Mouse (Mus musculus): ENCODE data around the gene Pakap. TPM values are rescaled to one million over a fixed set of nuclear protein-coding genes. Genes with fewer than 3 reads are reported as not detected.
A peak's percentile ranks its signal among the peaks of the same experiment; 100 is the strongest.

Gene Pakap
- polyA plus RNA-seq, 1 experiment from 2014 or later, result 25.4 TPM

GRCm38 (mm10) chr4:57793989-57794388, 226.0 kb downstream of the Pakap start:
- no peak overlapping the region for H3K9ac ChIP-seq (ENCODE audit: low read depth, low read length)
- H3K27me3 ChIP-seq (replicated peaks; ENCODE audit: control insufficient read depth, insufficient read depth, low read length), result no peaks in the 10 kb centered on the region
- H3K4me1 ChIP-seq (ENCODE audit: control insufficient read depth, insufficient read depth, low read length), result peaks cover 8% of the 10 kb centered on the region; the same call in 1 of the 2 replicates
- WGBS, result 62% methylated on average over 8 of the region's 8 CpGs
- no peak overlapping the region for H3K27ac ChIP-seq (replicated peaks; ENCODE audit: low read depth, low read length)
- no peak overlapping the region for H3K4me3 ChIP-seq (ENCODE audit: low read depth, low read length)
- no peak overlapping the region for H3K4me2 ChIP-seq (ENCODE audit: low read depth, low read length)
- no peaks in the 10 kb centered on the region for H3K36me3 ChIP-seq (ENCODE audit: control insufficient read depth, insufficient read depth, low read length)
- no peaks in the 10 kb centered on the region for H3K9me3 ChIP-seq (ENCODE audit: control insufficient read depth, low read length)
- no peak for DNase-seq (ENCODE audit: low spot score)
- ATAC-seq (ENCODE audit: low read depth), result no peak

GRCm38 (mm10) chr4:57794547-57794946, 226.6 kb downstream of the Pakap start:
- ATAC-seq (ENCODE audit: low read depth) (peak; percentile 80; the same call in 1 of the 2 replicates), DNase-seq (ENCODE audit: low spot score) (peak; percentile 36)
- no peak overlapping the region for H3K9ac ChIP-seq (ENCODE audit: low read depth, low read length)
- WGBS, result 23% methylated on average over 3 of the region's 3 CpGs
- H3K27ac ChIP-seq (replicated peaks; ENCODE audit: low read depth, low read length), result no peak overlapping the region
- H3K27me3 ChIP-seq (replicated peaks; ENCODE audit: control insufficient read depth, insufficient read depth, low read length), result no peaks in the 10 kb centered on the region
- H3K9me3 ChIP-seq (ENCODE audit: control insufficient read depth, low read length), result no peaks in the 10 kb centered on the region
- H3K4me2 ChIP-seq (ENCODE audit: low read depth, low read length), result no peak overlapping the region
- no peak overlapping the region for H3K4me3 ChIP-seq (ENCODE audit: low read depth, low read length)
- peaks cover 8% of the 10 kb centered on the region; the same call in 1 of the 2 replicates for H3K4me1 ChIP-seq (ENCODE audit: control insufficient read depth, insufficient read depth, low read length)
- H3K36me3 ChIP-seq (ENCODE audit: control insufficient read depth, insufficient read depth, low read length), result no peaks in the 10 kb centered on the region

GRCm38 (mm10) chr4:57797548-57798285, 229.7 kb downstream of the Pakap start:
- H3K4me1 ChIP-seq (ENCODE audit: control insufficient read depth, insufficient read depth, low read length), result peaks cover 8% of the 10 kb centered on the region; the same call in 1 of the 2 replicates
- ATAC-seq (ENCODE audit: low read depth) (no peak), DNase-seq (ENCODE audit: low spot score) (no peak)
- 70% methylated on average over 9 of the region's 9 CpGs for WGBS
- no peaks in the 10 kb centered on the region for H3K36me3 ChIP-seq (ENCODE audit: control insufficient read depth, insufficient read depth, low read length)
- no peak overlapping the region for H3K27ac ChIP-seq (replicated peaks; ENCODE audit: low read depth, low read length)
- H3K27me3 ChIP-seq (replicated peaks; ENCODE audit: control insufficient read depth, insufficient read depth, low read length), result no peaks in the 10 kb centered on the region
- H3K9ac ChIP-seq (ENCODE audit: low read depth, low read length), result no peak overlapping the region
- no peaks in the 10 kb centered on the region for H3K9me3 ChIP-seq (ENCODE audit: control insufficient read depth, low read length)
- H3K4me3 ChIP-seq (ENCODE audit: low read depth, low read length), result no peak overlapping the region
- no peak overlapping the region for H3K4me2 ChIP-seq (ENCODE audit: low read depth, low read length)

DNA sequence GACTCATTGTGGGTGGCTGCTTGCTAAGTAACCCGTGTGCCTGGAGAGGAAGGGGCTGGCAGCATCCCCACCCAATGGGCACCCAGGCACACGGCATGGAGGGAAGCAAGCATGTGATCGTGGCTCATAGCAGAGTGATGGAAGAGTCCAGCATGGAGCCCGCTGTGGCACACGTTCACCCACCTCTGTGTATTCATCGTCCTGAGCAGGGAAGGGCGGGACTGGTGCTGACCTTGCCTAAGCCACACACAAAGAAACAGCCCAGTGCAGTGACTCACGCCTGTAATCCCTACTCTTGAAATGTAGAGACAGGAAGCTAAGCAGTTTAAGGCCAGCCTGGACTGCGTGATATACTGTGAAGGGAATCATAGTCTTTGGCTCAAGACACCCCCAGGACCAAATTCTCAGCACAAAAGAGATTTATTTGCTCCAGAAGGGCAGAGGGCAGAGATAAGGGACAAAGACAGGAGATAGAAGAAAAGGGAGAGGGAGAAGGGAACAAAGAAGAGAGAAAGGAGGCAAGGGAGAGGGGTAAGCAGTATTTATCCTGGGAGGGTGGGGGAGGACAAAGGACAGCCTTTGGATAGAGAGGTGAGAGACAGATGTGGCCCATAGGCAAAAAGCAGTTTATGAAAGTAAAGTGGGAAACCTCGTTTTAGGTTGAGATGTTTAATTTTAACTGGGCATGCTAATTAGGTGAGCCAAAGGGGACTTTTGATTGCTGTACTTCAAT, 230.5 kb downstream of the Pakap start:
- H3K4me3 ChIP-seq (ENCODE audit: low read depth, low read length), result no peak overlapping the region
- no peaks in the 10 kb centered on the region for H3K36me3 ChIP-seq (ENCODE audit: control insufficient read depth, insufficient read depth, low read length)
- no peak overlapping the region for H3K9ac ChIP-seq (ENCODE audit: low read depth, low read length)
- H3K4me2 ChIP-seq (ENCODE audit: low read depth, low read length), result no peak overlapping the region
- DNase-seq (ENCODE audit: low spot score), result peak; percentile 32
- peaks cover 8% of the 10 kb centered on the region; the same call in 1 of the 2 replicates for H3K4me1 ChIP-seq (ENCODE audit: control insufficient read depth, insufficient read depth, low read length)
- WGBS, result 45% methylated on average over 10 of the region's 10 CpGs
- no peaks in the 10 kb centered on the region for H3K27me3 ChIP-seq (replicated peaks; ENCODE audit: control insufficient read depth, insufficient read depth, low read length)
- ATAC-seq (ENCODE audit: low read depth), result peak; percentile 48
- no peak overlapping the region for H3K27ac ChIP-seq (replicated peaks; ENCODE audit: low read depth, low read length)
- no peaks in the 10 kb centered on the region for H3K9me3 ChIP-seq (ENCODE audit: control insufficient read depth, low read length)

GRCm38 (mm10) chr4:57799297-57799696, 231.3 kb downstream of the Pakap start:
- Histone ChIP-seq H3K4me3 (ENCODE audit: low read depth, low read length) (no peak overlapping the region), H3K27ac (replicated peaks; ENCODE audit: low read depth, low read length) (no peak overlapping the region), H3K36me3 (ENCODE audit: control insufficient read depth, insufficient read depth, low read length) (no peaks in the 10 kb centered on the region), H3K27me3 (replicated peaks; ENCODE audit: control insufficient read depth, insufficient read depth, low read length) (no peaks in the 10 kb centered on the region), H3K4me1 (ENCODE audit: control insufficient read depth, insufficient read depth, low read length) (0 out of 2 replicates have a peak, but pooled peaks cover 5% of the 10 kb centered on the region), H3K9me3 (ENCODE audit: control insufficient read depth, low read length) (no peaks in the 10 kb centered on the region), H3K4me2 (ENCODE audit: low read depth, low read length) (no peak overlapping the region), H3K9ac (ENCODE audit: low read depth, low read length) (no peak overlapping the region)
- 85% methylated on average over 1 of the region's 1 CpGs for WGBS
- DNase-seq (ENCODE audit: low spot score) (no peak), ATAC-seq (ENCODE audit: low read depth) (no peak)

GRCm38 (mm10) chr4:57801239-57801638, 233.3 kb downstream of the Pakap start:
- H3K4me2 ChIP-seq (ENCODE audit: low read depth, low read length), result no peak overlapping the region
- no peaks in the 10 kb centered on the region for H3K36me3 ChIP-seq (ENCODE audit: control insufficient read depth, insufficient read depth, low read length)
- DNase-seq (ENCODE audit: low spot score), result no peak
- H3K27me3 ChIP-seq (replicated peaks; ENCODE audit: control insufficient read depth, insufficient read depth, low read length), result no peaks in the 10 kb centered on the region
- H3K9me3 ChIP-seq (ENCODE audit: control insufficient read depth, low read length), result no peaks in the 10 kb centered on the region
- no peak overlapping the region for H3K4me3 ChIP-seq (ENCODE audit: low read depth, low read length)
- H3K9ac ChIP-seq (ENCODE audit: low read depth, low read length), result no peak overlapping the region
- no peak overlapping the region for H3K27ac ChIP-seq (replicated peaks; ENCODE audit: low read depth, low read length)
- ATAC-seq (ENCODE audit: low read depth), result no peak
- 78% methylated on average over 7 of the region's 7 CpGs for WGBS
- H3K4me1 ChIP-seq (ENCODE audit: control insufficient read depth, insufficient read depth, low read length), result no peaks in the 10 kb centered on the region

GRCm38 (mm10) chr4:57801986-57802385, 234.0 kb downstream of the Pakap start:
- Histone ChIP-seq H3K9ac (ENCODE audit: low read depth, low read length) (no peak overlapping the region), H3K4me2 (ENCODE audit: low read depth, low read length) (no peak overlapping the region), H3K4me3 (ENCODE audit: low read depth, low read length) (no peak overlapping the region), H3K36me3 (ENCODE audit: control insufficient read depth, insufficient read depth, low read length) (no peaks in the 10 kb centered on the region), H3K9me3 (ENCODE audit: control insufficient read depth, low read length) (no peaks in the 10 kb centered on the region), H3K27me3 (replicated peaks; ENCODE audit: control insufficient read depth, insufficient read depth, low read length) (no peaks in the 10 kb centered on the region), H3K27ac (replicated peaks; ENCODE audit: low read depth, low read length) (no peak overlapping the region), H3K4me1 (ENCODE audit: control insufficient read depth, insufficient read depth, low read length) (no peaks in the 10 kb centered on the region)
- 94% methylated on average over 5 of the region's 5 CpGs for WGBS
- no peak for ATAC-seq (ENCODE audit: low read depth)
- no peak for DNase-seq (ENCODE audit: low spot score)

GRCm38 (mm10) chr4:57802411-57802810, 234.4 kb downstream of the Pakap start:
- DNase-seq (ENCODE audit: low spot score) (no peak), ATAC-seq (ENCODE audit: low read depth) (no peak)
- no peaks in the 10 kb centered on the region for H3K9me3 ChIP-seq (ENCODE audit: control insufficient read depth, low read length)
- no peaks in the 10 kb centered on the region for H3K36me3 ChIP-seq (ENCODE audit: control insufficient read depth, insufficient read depth, low read length)
- WGBS, result 79% methylated on average over 3 of the region's 3 CpGs
- H3K9ac ChIP-seq (ENCODE audit: low read depth, low read length), result no peak overlapping the region
- no peaks in the 10 kb centered on the region for H3K4me1 ChIP-seq (ENCODE audit: control insufficient read depth, insufficient read depth, low read length)
- H3K4me3 ChIP-seq (ENCODE audit: low read depth, low read length), result no peak overlapping the region
- H3K27ac ChIP-seq (replicated peaks; ENCODE audit: low read depth, low read length), result no peak overlapping the region
- H3K27me3 ChIP-seq (replicated peaks; ENCODE audit: control insufficient read depth, insufficient read depth, low read length), result no peaks in the 10 kb centered on the region
- no peak overlapping the region for H3K4me2 ChIP-seq (ENCODE audit: low read depth, low read length)
